Mouse (Mus musculus): Measurements from ENCODE around the gene Tm4sf1. TPM values are rescaled to one million over a fixed set of nuclear protein-coding genes. Genes with fewer than 3 reads are reported as not detected.

The Tm4sf1 gene
- 39.9 and 44.0 TPM in 2 replicates for polyA plus RNA-seq (2021; fragmentation: Nextera tagmentation)
- long read RNA-seq, experiment 1, transcript Tm4sf1-201 (6 exons, 1,436 nt): minor isoform, 8 of 45 reads
- long read RNA-seq, experiment 1, transcript Tm4sf1-205 (7 exons, 3,372 nt): minor isoform, 8 of 45 reads
- long read RNA-seq, experiment 1, transcript Tm4sf1-202 (5 exons, 2,855 nt): major isoform, 27 of 45 reads
- long read RNA-seq, experiment 1, partial matches to known transcripts: 1 of 45 reads
- long read RNA-seq, experiment 1, other reads (novel, unspliced or antisense): 0 of 45 reads
- long read RNA-seq, experiment 2, transcript Tm4sf1-202 (5 exons, 2,855 nt): major isoform, 18 of 31 reads
- long read RNA-seq, experiment 2, transcript Tm4sf1-201 (6 exons, 1,436 nt): minor isoform, 8 of 31 reads
- long read RNA-seq, experiment 2, partial matches to known transcripts: 1 of 31 reads
- long read RNA-seq, experiment 2, other reads (novel, unspliced or antisense): 1 of 31 reads

DNA sequence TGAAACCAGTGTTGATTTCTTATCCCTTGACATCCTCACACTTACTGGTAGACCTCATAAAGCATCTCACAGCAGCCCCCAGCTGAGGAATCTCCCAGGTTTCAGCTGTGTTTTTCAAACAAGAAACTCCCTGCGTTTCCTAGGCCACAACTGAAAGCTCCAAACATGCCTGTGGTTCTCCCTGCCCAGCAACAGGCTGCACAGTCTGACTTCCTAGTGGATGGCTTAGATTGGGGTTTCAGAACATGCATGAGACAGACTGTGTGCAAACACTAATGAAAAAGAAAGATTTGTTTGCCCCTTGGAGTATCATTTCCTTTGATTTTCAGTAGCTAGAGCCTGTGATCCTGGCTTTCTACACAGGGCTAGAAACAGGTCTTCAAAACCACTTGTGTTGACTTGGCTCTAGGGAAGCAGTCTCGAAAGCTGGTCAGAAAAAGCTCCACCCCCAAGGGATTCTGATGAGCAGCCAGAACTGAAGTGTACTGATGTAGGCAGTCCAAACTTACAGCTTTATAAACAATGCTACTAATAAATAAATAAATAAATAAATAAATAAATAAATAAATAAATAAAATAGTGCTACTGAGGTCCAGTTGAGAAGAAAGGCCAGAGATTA is at the start of gene Tm4sf1:
Gene Tm4sf1 (minus strand): TSS at position 68 of the 619 bp plus-strand sequence.

Other genes with a start within 250 kb of the Tm4sf1 start
- 0.13 TPM in 1 of 2 replicates, not detected in the other for gene Tm4sf4, start 123.3 kb upstream of the Tm4sf1 start, polyA plus RNA-seq (2021; fragmentation: Nextera tagmentation)